ENCODE assay signal across 30 mouse cellular contexts in genomic region chr4:82921962-82922361, GRCm38 (mm10). TPM values are rescaled to one million over a fixed set of nuclear protein-coding genes. Genes with fewer than 3 reads are reported as not detected.
A peak's percentile ranks its signal among the peaks of the same experiment; 100 is the strongest.
DNase-seq lines count a peak whose midpoint lies in the region; ATAC-seq and TF ChIP-seq lines count a peak whose summit lies in the region.
"Had no signal": no experiment of that assay in that cellular context is flagged by ENCODE, and none has a peak within 500 bp of the region (broad histone marks: within the 10 kb centered on the region; RNA-seq: fewer than 3 reads in every experiment).

No protein-coding gene starts in this region.

- H3K9ac ChIP-seq in heart, adult 2 months (ENCODE audit: low read depth, low read length), result no peak overlapping the region
- H3K9ac ChIP-seq in stomach, postnatal 0 days (ENCODE audit: low read length), result no peak overlapping the region
- H3K9ac ChIP-seq: embryonic facial prominence, embryonic 12.5 days; embryonic facial prominence, embryonic 15.5 days; forebrain, postnatal 0 days; hindbrain, embryonic 12.5 days; hindbrain, embryonic 15.5 days had no signal

- peak; percentile 3 for DNase-seq in heart, embryonic 10.5 days (ENCODE audit: low spot score)
- no peak for DNase-seq in heart, adult 2 months
- peak; percentile 56 for DNase-seq in 416B (ENCODE audit: low read depth)
- DNase-seq in urinary bladder, postnatal 10 days (ENCODE audit: low spot score), result no peak
- no peak for DNase-seq in stomach, postnatal 0 days (ENCODE audit: low spot score)
- DNase-seq: adrenal gland, adult 8-10 months; adrenal gland, postnatal 25 days; B cell, adult 2 months; cerebellum, adult 11-12 months; cerebellum, adult 8-10 months; cerebellum, postnatal 10 days; cerebellum, postnatal 36 days; forebrain, postnatal 0 days; gastrocnemius, adult 2 months; gastrocnemius, postnatal 14 days; heart, adult 18-20 months had no signal

- no peak overlapping the region for H3K27ac ChIP-seq in heart, embryonic 10.5 days
- no peak overlapping the region for H3K27ac ChIP-seq in heart, adult 2 months
- H3K27ac ChIP-seq in stomach, postnatal 0 days (replicated peaks), result no peak overlapping the region
- H3K27ac ChIP-seq: embryonic facial prominence, embryonic 12.5 days; embryonic facial prominence, embryonic 15.5 days; gastrocnemius, adult 2 months; hindbrain, embryonic 12.5 days; hindbrain, embryonic 15.5 days had no signal

- WGBS in heart, embryonic 10.5 days, result 86% methylated on average over 4 of the region's 4 CpGs
- 60% methylated on average over 4 of the region's 4 CpGs for WGBS in heart, adult 2 months
- WGBS in stomach, postnatal 0 days, result 50% methylated on average over 4 of the region's 4 CpGs

- no peak overlapping the region for H3K4me2 ChIP-seq in stomach, postnatal 0 days (replicated peaks; ENCODE audit: low read depth)
- H3K4me2 ChIP-seq: embryonic facial prominence, embryonic 12.5 days; embryonic facial prominence, embryonic 15.5 days; heart, embryonic 11.5 days; hindbrain, embryonic 12.5 days; hindbrain, embryonic 15.5 days had no signal

- H3K9me3 ChIP-seq in heart, embryonic 10.5 days, result no peaks in the 10 kb centered on the region
- H3K9me3 ChIP-seq in stomach, postnatal 0 days (ENCODE audit: control insufficient read depth, low read length), result no peaks in the 10 kb centered on the region
- H3K9me3 ChIP-seq: embryonic facial prominence, embryonic 12.5 days; embryonic facial prominence, embryonic 15.5 days; hindbrain, embryonic 12.5 days; hindbrain, embryonic 15.5 days had no signal

- no peak for TF ChIP-seq EP300 in heart, adult 2 months (IDR thresholded peaks at IDR 0.05; ENCODE audit: insufficient read depth, low read depth, low read length)
- no peak for TF ChIP-seq EP300 in stomach, postnatal 0 days (optimal IDR thresholded peaks at IDR 0.05)

- intact Hi-C loops in heart, adult 2 months (cut with DNase I), result no loop called here

- peak; percentile 73 for ATAC-seq in granulocyte monocyte progenitor cell, adult 5-6 weeks (replicated peaks; ENCODE audit: poor library complexity, severe bottlenecking)
- no peak for ATAC-seq in stomach, postnatal 0 days (ENCODE audit: low FRiP score, low TSS enrichment)
- ATAC-seq: activated CD4-positive, CD25-positive, alpha-beta regulatory T cell, adult 4 months; forebrain, embryonic 14.5 days; forebrain, postnatal 0 days had no signal

- H3K4me1 ChIP-seq in heart, embryonic 10.5 days, result no peaks in the 10 kb centered on the region
- no peaks in the 10 kb centered on the region for H3K4me1 ChIP-seq in heart, adult 2 months (ENCODE audit: control insufficient read depth, insufficient read depth, low read length)
- no peaks in the 10 kb centered on the region for H3K4me1 ChIP-seq in stomach, postnatal 0 days (replicated peaks; ENCODE audit: control insufficient read depth, insufficient read depth)
- H3K4me1 ChIP-seq: embryonic facial prominence, embryonic 15.5 days had no signal

- no peaks in the 10 kb centered on the region for H3K27me3 ChIP-seq in heart, embryonic 10.5 days (ENCODE audit: insufficient read depth, poor library complexity, severe bottlenecking)
- no peaks in the 10 kb centered on the region for H3K27me3 ChIP-seq in heart, adult 2 months (ENCODE audit: control insufficient read depth, insufficient read depth, low read length)
- H3K27me3 ChIP-seq in stomach, postnatal 0 days (ENCODE audit: control insufficient read depth, insufficient read depth, low read length), result no peaks in the 10 kb centered on the region
- H3K27me3 ChIP-seq: embryonic facial prominence, embryonic 12.5 days; embryonic facial prominence, embryonic 15.5 days; hindbrain, embryonic 12.5 days; hindbrain, embryonic 15.5 days had no signal

- no peak for TF ChIP-seq CTCF in heart, adult 2 months (IDR thresholded peaks at IDR 0.05)
- TF ChIP-seq CTCF in stomach, postnatal 0 days (IDR thresholded peaks at IDR 0.05; ENCODE audit: low read depth), result no peak

- peaks cover 16% of the 10 kb centered on the region for H3K36me3 ChIP-seq in heart, embryonic 10.5 days
- H3K36me3 ChIP-seq in heart, adult 2 months (ENCODE audit: control insufficient read depth, insufficient read depth, low read length), result no peaks in the 10 kb centered on the region
- no peaks in the 10 kb centered on the region for H3K36me3 ChIP-seq in stomach, postnatal 0 days (ENCODE audit: control insufficient read depth, insufficient read depth, low read length)
- H3K36me3 ChIP-seq: hindbrain, embryonic 12.5 days; hindbrain, embryonic 15.5 days had no signal

- no peaks in the 10 kb centered on the region for H3K79me2 ChIP-seq in heart, adult 2 months (replicated peaks; ENCODE audit: control insufficient read depth, insufficient read depth, low read length)

- TF ChIP-seq POLR2A in heart, adult 2 months (IDR thresholded peaks at IDR 0.05; ENCODE audit: insufficient read depth, low read depth, low read length), result no peak

- no peak overlapping the region for H3K4me3 ChIP-seq in heart, embryonic 10.5 days
- no peak overlapping the region for H3K4me3 ChIP-seq in heart, adult 2 months
- no peak overlapping the region for H3K4me3 ChIP-seq in stomach, postnatal 0 days (ENCODE audit: low read depth, low read length)
- H3K4me3 ChIP-seq: embryonic facial prominence, embryonic 12.5 days; embryonic facial prominence, embryonic 15.5 days; gastrocnemius, adult 2 months; hindbrain, embryonic 12.5 days; hindbrain, embryonic 15.5 days had no signal

RNA-seq across cellular contexts. Expression of gene Cer1, which starts 37.0 kb away (rescaled TPM):
- polyA plus RNA-seq in heart, embryonic 10.5 days (2016; fragmentation: Nextera tagmentation; extraction: Ambion mirVana), result not detected in 2 replicates
- total RNA-seq in heart, adult 2 months (2021), result not detected
- polyA plus RNA-seq in heart, adult 2 months (2012; rRNA removed), result not detected in 2 replicates
- not detected in 2 replicates for total RNA-seq in granulocyte monocyte progenitor cell, adult 5-6 weeks (2014; fragmentation: Nextera tagmentation)
- not detected in 2 replicates for total RNA-seq in granulocyte monocyte progenitor cell, adult 5-6 weeks (2017)
- 0.05 TPM in 1 of 2 replicates, not detected in the other for polyA plus RNA-seq in stomach, postnatal 0 days (2015; fragmentation: Nextera tagmentation; extraction: Ambion mirVana)
- total RNA-seq: adrenal gland, adult 8-10 months; adrenal gland, postnatal 25 days; gastrocnemius, adult 2 months; gastrocnemius, postnatal 14 days; heart, adult 18-20 months; heart, postnatal 25 days; hematopoietic stem cell, adult 5-6 weeks; MEL had no signal
- polyA plus RNA-seq: activated CD4-positive, CD25-positive, alpha-beta regulatory T cell, adult 4 months; forebrain, embryonic 11.5 days; forebrain, postnatal 0 days; heart, embryonic 11.5 days; heart, embryonic 14.5 days; heart, postnatal 0 days; hindbrain, embryonic 12.5 days; hindbrain, embryonic 15.5 days had no signal

Comparison
In these comparisons a context has a peak if more than half of its experiments do, and no peak if none do; other contexts are left out.
1. DNase-seq: peak in heart, embryonic 10.5 days (single experiment) and 416B (single experiment); none in heart, adult 2 months (0 of 2), urinary bladder, postnatal 10 days (single experiment) and stomach, postnatal 0 days (single experiment).